Mouse (Mus musculus) liver, postnatal 0 days (tissue): Measurements from ENCODE around the gene Apln. TPM values are rescaled to one million over a fixed set of nuclear protein-coding genes. Genes with fewer than 3 reads are reported as not detected.

ENCODE experiments used
- ATAC-seq: fragments of 200-750 bp; cut with Nextera tagmentation; 2 replicates; pipeline ENCODE4 v1.8.0; 2017; ENCODE audit warnings: mild to moderate bottlenecking, moderate library complexity
- DNase-seq: peaks from one replicate; pipeline ENCODE4 v3.0.0-alpha.2; 2016
- H3K27ac ChIP-seq: fragments of 300-500 bp; sonication (generic); 2 replicates; pipeline ENCODE4 v1.5.1; 2014; ENCODE audit warnings: antibody characterized with exemption, moderate library complexity, mild to moderate bottlenecking, low read depth
- H3K27me3 ChIP-seq: fragments of 300-500 bp; sonication (generic); 2 replicates; pipeline ENCODE4 v1.6.1; 2014; ENCODE audit warnings: low read length, control low read depth, mixed read lengths; ENCODE audit not compliant: insufficient read depth
- H3K36me3 ChIP-seq: fragments of 300-500 bp; sonication (generic); replicated peaks from 2 replicates; pipeline ENCODE4 v1.6.1; 2014; ENCODE audit warnings: mild to moderate bottlenecking, control low read depth, low read length, moderate library complexity, mixed read lengths; ENCODE audit not compliant: insufficient read depth
- H3K4me1 ChIP-seq: fragments of 300-500 bp; sonication (generic); 2 replicates; pipeline ENCODE4 v1.6.1; 2014; ENCODE audit warnings: antibody characterized with exemption, mild to moderate bottlenecking, control low read depth; ENCODE audit not compliant: insufficient read depth
- H3K4me2 ChIP-seq: fragments of 300-500 bp; sonication (generic); 2 replicates; pipeline ENCODE4 v1.6.1; 2014; ENCODE audit warnings: low read depth, mild to moderate bottlenecking, low read length, moderate library complexity, mixed read lengths
- H3K4me3 ChIP-seq: fragments of 300-500 bp; sonication (generic); 2 replicates; pipeline ENCODE4 v1.5.1; 2014; ENCODE audit warnings: low read depth, low read length
- H3K9ac ChIP-seq: fragments of 300-500 bp; sonication (generic); replicated peaks from 2 replicates; pipeline ENCODE4 v1.6.1; 2014; ENCODE audit warnings: mild to moderate bottlenecking, moderate library complexity
- H3K9me3 ChIP-seq: fragments of 300-500 bp; sonication (generic); 2 replicates; pipeline ENCODE4 v1.6.1; 2016; ENCODE audit warnings: mild to moderate bottlenecking, control low read depth, low read length, mixed read lengths
- CTCF ChIP-seq: sonication (generic); IDR thresholded peaks from 2 replicates; pipeline ENCODE4 v1.5.1; 2016; ENCODE audit warnings: antibody characterized with exemption, low read depth
- EP300 ChIP-seq: IDR thresholded peaks from 2 replicates; pipeline ENCODE4 v1.6.1; 2016; ENCODE audit warnings: antibody characterized with exemption, low read depth, mild to moderate bottlenecking
- WGBS: fragments of 180-500 bp; shearing (Covaris S2); extraction: QIAGEN DNeasy Blood & Tissue Kit; methylation state at CpG from one replicate; pipeline ENCODE4 v1.1.7; 2014; ENCODE audit not compliant: insufficient replicate concordance; 5-methylcytosine and 5-hydroxymethylcytosine counted together
- polyA plus RNA-seq: library from polyadenylated mRNA; unstranded; fragments of >200 nt; fragmentation: Nextera tagmentation; extraction: Ambion mirVana; gene quantifications from 2 replicates; pipeline ENCODE4 v1.2.1, GENCODE M21; 2015

Gene Apln
- 0.12 and 0.19 TPM in 2 replicates for polyA plus RNA-seq

GRCm38 (mm10) chrX:48034144-48035113, at the start of gene Apln:
TSS of gene Apln (minus strand) at chrX:48034853.
- Histone ChIP-seq H3K4me3 (peak within 1 kb of the TSS; percentile 40), H3K9me3 (no peaks in the 10 kb centered on the region), H3K4me1 (no peaks in the 10 kb centered on the region), H3K36me3 (no peaks in the 10 kb centered on the region), H3K27me3 (peaks cover 39% of the 10 kb centered on the region), H3K27ac (no peak within 1 kb of the TSS), H3K9ac (no peak within 1 kb of the TSS), H3K4me2 (peak within 1 kb of the TSS; percentile 66)
- DNase-seq (no peak), ATAC-seq (no peak)
- TF ChIP-seq EP300 (no peak), CTCF (no peak)
- WGBS: 17% methylated on average over 62 of the region's 73 CpGs

- WGBS: 50% methylated on average over 5 of the region's 5 CpGs
- no peak for ATAC-seq
Measured at GRCm38 (mm10) chrX:48082364-48082763, 47.7 kb upstream of the Apln start.

GRCm38 (mm10) chrX:48076806-48077425, 42.3 kb upstream of the Apln start:
- no peak overlapping the region for H3K4me2 ChIP-seq
- H3K27me3 ChIP-seq: peaks cover 8% of the 10 kb centered on the region; the same call in 1 of the 2 replicates
- no peaks in the 10 kb centered on the region for H3K4me1 ChIP-seq
- no peak overlapping the region for H3K4me3 ChIP-seq
- DNase-seq: no peak
- no peak for TF ChIP-seq EP300
- TF ChIP-seq CTCF: no peak
- no peak overlapping the region for H3K27ac ChIP-seq
- no peak for ATAC-seq
- no peaks in the 10 kb centered on the region for H3K9me3 ChIP-seq
- H3K9ac ChIP-seq: no peak overlapping the region
- 86% methylated on average over 4 of the region's 4 CpGs for WGBS
- H3K36me3 ChIP-seq: no peaks in the 10 kb centered on the region

More at GRCm38 (mm10) chrX:48082364-48082763, 47.7 kb upstream of the Apln start:
- no peak overlapping the region for H3K27ac ChIP-seq
- no peaks in the 10 kb centered on the region for H3K36me3 ChIP-seq
- no peaks in the 10 kb centered on the region for H3K27me3 ChIP-seq
- no peak for DNase-seq
- no peaks in the 10 kb centered on the region for H3K9me3 ChIP-seq
- no peak overlapping the region for H3K4me3 ChIP-seq
- no peaks in the 10 kb centered on the region for H3K4me1 ChIP-seq
- no peak overlapping the region for H3K4me2 ChIP-seq
- H3K9ac ChIP-seq: no peak overlapping the region
- TF ChIP-seq EP300 (no peak), CTCF (no peak)

GRCm38 (mm10) chrX:48074691-48075090, 40.0 kb upstream of the Apln start:
- Histone ChIP-seq H3K27ac (no peak overlapping the region), H3K4me2 (no peak overlapping the region), H3K36me3 (no peaks in the 10 kb centered on the region), H3K4me3 (no peak overlapping the region), H3K4me1 (no peaks in the 10 kb centered on the region), H3K27me3 (peaks cover 11% of the 10 kb centered on the region; the same call in 1 of the 2 replicates), H3K9me3 (no peaks in the 10 kb centered on the region), H3K9ac (no peak overlapping the region)
- TF ChIP-seq EP300 (no peak), CTCF (no peak)
- WGBS: 69% methylated on average over 3 of the region's 3 CpGs
- no peak for DNase-seq
- no peak for ATAC-seq

GRCm38 (mm10) chrX:48072401-48072800, 37.7 kb upstream of the Apln start:
- WGBS: 38% methylated on average over 5 of the region's 5 CpGs
- TF ChIP-seq EP300 (no peak), CTCF (no peak)

GRCm38 (mm10) chrX:48071961-48072360, 37.3 kb upstream of the Apln start:
- Histone ChIP-seq H3K4me3 (no peak overlapping the region), H3K27ac (no peak overlapping the region), H3K4me2 (no peak overlapping the region), H3K9me3 (no peaks in the 10 kb centered on the region), H3K27me3 (peaks cover 11% of the 10 kb centered on the region; the same call in 1 of the 2 replicates), H3K9ac (no peak overlapping the region), H3K4me1 (no peaks in the 10 kb centered on the region), H3K36me3 (no peaks in the 10 kb centered on the region)
- DNase-seq: no peak
- no peak for ATAC-seq
- TF ChIP-seq CTCF: no peak
- TF ChIP-seq EP300: no peak
- WGBS: 33% methylated on average over 3 of the region's 3 CpGs

More at GRCm38 (mm10) chrX:48072401-48072800, 37.7 kb upstream of the Apln start:
- Histone ChIP-seq H3K4me2 (no peak overlapping the region), H3K4me3 (no peak overlapping the region), H3K36me3 (no peaks in the 10 kb centered on the region), H3K9me3 (no peaks in the 10 kb centered on the region), H3K4me1 (no peaks in the 10 kb centered on the region), H3K27ac (no peak overlapping the region), H3K27me3 (peaks cover 11% of the 10 kb centered on the region; the same call in 1 of the 2 replicates), H3K9ac (no peak overlapping the region)
- ATAC-seq: no peak
- no peak for DNase-seq
